Mouse (Mus musculus) kidney, postnatal 14 days (tissue): ENCODE data around the gene Mettl16.

ENCODE experiments used
- DNase-seq: peaks from one replicate; pipeline ENCODE4 v3.0.0; 2022; ENCODE audit warnings: mixed read lengths

The Mettl16 gene

DNA sequence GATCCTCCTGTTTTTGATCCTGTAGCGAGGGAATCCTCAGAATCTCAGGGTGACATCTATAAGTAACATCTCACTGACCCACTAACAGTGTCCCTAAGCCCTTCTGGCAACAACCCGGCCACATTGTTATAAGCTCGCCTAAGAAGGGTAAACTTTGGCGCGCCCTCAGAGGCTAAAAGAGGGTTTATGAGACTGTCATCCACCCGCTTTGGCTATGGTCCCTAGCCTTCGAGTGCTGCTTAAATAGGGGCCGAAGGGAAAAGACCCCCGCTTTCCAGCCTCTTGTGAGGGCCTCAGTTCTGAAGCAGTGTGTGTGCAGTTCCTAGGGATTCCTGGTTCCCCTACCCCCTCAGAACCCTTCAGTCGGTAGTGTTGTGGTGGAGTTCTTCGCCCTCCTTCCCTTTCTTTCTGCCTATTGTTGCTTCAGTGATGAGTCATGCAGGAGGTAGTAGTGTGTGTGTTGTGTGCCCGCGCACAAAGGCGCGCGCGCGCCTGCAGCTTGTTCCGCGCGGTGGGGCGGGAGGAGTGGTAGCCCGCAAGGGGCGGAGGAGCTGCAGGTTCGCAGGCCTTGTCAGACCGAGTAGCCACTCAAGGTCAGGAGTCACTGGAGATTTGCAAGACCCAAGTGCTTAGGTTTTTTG is 62.0 kb downstream of the Mettl16 start:
- DNase-seq, result peak; percentile 76

DNA sequence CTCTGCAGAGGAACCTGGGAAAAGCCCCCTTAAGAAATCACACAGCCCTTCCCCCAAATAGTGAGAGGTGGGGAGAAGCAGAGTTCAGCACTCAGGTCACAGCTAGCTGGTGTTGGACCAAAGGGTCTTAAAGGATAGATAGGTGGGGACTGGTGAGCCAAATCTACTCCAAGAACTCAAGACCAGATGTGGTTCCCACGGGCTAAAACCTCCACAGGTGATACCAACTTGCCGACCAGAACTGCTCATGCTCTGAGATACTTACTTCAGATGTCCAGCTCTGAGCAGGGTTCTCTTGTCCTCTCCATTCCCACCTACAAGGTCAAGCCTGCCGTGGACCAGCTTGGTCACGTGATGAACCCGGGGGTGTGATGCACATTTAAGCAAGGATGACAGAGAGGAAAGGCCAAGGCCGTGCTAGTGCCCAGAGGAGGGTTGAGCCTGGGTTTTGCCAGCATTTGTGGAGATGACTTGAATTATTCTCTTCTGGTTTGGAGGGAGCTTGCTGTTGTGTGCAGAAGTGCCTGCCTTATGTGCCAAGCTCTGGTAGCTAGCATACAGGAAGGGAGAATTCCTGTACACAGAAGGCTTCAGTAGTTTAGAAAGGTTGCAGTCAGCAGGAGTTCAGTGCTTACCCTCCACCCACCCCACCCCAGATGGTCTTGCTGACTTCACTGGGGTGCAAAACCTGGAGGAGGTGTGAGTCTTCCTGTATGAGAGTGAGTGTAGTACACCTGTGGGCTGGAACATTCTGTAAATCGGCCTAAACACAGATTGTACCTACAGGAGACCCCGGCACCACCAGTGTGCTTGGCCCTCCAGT is 63.1 kb downstream of the Mettl16 start:
- DNase-seq, result no peak

DNA sequence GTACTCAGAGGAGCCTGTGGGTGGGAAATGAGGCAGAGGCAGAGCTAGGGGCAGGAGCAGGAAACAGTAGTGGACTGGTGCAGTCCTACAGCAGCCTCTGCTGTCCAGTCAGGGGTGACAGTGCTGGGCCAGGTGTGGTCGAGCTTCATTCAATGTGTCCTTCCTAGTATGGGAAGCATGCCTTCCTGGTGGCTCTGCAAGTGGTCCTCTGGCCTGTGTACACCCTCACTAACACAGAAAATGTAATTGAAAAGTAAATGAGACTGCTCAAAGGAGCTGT is 63.7 kb downstream of the Mettl16 start:
- no peak for DNase-seq

DNA sequence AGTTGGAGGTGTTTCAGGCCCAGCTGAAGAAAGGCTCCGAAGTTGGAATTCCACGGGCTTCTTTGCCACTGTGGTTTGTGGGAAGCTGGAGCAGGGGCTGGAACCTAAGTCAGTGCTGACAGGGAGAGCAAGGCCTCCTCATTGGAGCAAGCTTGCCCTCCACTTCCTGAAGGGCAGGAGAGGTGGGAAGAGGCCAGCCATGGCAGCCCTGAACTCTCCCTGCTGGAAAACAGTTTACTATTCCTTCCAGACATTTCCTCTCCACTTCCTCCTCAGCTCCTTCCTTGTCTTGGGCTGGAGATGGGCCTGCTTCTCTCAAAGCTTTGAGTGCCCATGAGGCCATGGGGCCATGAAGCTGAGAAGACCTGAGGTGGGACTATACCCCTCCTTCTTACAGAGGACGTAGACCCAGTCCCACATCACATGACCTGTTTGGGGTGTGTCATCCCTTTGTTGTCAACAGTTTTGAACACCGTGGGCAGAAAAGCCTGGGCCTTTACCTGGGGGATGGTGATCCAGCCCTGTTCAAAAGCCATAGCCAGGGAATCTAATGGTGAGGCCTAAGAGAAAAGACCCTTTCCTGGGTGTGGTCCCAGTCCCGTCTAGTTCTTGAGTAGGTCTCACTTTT is 64.1 kb downstream of the Mettl16 start:
- no peak for DNase-seq

DNA sequence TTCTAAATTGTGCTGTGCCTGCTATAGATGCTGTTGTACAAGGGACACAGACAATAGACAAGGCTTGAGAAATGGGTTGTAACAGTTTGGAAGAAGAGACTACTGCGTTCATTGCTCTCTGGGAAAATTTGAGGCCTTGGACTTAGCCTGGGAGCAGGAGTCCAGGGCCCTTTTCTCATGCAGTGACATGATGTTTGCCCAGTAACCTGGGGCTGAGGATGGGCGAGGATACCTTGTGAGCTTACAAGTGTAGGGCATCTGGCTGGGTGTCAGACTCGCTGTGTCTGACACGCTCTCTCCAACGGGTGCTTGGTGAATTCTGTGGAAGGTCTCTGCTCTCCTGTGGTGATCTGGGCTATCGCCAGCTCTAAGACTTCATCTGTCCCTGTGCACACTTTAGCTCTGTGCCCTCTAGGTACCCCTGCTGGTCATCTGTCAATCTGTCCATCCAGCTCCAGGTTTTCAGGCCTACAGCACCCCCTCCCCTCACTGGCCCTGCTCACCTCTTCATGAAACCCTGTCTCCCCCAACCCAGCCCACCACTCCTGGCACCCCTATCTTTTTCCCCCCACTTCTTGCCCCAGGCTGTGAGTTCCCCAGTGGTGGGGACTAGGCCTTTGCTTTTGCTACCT is 65.1 kb downstream of the Mettl16 start:
- no peak for DNase-seq

DNA sequence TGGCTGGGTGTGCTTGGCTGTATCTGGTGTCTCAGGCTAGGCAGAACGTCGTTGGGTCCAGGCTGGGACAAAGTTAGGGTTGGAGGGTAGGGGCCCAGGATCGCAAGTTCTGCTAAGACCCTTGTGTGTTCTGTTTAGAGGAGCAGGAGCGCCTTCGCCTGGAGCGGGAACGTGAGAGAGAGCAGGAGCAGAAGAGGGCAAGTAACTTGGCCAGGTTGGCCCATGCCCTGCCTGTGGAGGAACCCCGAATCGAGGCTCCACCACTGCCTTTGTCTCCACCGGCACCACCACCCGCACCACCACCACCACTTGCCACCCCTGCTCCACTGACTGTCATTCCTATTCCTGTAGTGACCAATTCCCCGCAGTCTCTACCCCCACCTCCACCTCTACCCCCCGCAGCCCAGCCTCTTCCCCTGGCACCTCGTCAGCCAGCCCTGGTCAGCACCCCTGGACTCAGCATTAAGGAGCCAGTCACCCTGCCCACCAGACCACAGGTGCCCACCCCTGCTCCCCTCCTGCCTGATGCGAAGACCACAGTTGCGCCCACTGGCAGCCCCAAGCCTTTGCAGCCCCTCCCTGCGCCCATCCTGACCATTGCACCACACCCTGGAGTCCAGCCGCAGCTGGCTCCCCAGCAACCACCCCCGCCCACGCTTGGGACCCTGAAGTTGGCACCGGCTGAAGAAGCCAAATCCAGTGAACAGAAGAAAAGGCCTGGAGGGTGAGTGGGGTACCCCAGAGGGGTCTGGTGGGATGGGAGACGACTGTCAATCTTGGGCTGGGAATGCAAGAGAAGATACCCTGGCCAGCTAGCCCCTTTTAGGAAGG is 65.8 kb downstream of the Mettl16 start:
- no peak for DNase-seq

DNA sequence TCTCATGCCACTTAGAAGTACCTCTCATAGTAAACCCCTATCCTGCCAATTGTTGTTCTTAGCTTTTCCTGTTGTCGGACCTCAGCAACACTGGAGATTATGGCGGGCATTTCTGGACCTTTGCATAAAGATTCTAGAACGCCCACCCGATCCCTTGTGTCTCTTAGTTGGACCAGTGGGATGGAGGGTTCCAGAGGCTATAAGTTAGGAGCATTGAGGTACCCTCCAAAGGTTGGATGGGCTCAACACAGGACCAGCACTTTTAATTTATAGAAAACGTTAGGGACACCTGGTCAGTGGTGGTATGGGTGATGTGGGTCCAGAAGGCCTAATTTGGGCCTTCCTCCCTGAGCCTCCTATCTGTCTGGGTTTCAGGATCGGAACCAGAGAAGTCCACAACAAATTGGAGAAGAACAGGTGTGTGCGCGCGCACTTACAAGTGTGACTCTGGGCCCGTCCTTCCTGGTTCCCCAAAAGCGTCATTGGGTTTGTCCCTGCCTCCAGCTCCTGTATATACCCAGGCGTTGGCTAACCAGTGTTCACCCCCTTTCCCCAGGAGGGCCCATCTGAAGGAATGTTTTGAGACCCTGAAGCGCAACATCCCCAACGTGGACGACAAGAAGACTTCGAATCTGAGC is 66.5 kb downstream of the Mettl16 start:
- no peak for DNase-seq

DNA sequence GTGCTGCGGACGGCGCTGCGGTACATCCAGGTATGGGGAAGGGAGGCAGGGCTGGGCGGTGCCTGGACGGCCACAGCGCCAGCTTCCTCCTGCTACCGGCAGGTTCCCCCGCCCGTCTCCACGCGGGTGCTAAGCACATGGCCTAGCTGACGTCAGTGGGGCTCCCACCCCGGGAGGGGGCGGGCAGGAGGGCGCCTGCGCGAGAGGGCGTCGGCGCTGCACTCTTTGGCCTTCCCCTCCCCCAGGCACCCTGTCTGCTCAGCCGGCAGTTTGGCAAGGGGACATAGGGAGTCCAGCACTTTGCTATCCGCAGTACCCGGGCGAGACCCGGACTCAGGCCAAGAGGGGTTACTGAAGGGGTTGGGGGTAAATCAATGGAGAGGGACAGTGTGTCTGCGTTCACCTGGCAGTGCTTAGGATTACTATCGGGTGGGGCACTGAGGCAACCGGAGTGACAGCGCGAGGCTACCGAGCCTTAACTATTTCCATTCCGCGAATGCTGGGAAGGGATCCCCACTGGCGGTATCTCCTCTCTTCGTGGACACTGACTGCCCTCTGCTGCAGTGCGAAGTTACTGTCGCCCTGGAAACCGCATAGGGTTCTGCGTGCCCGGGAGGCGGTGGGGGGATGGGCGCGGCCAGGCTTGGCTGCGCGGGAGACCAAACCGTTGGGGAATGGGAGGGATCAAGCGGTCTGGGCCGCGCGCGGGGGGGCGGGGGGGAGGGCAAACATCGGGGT is 67.2 kb downstream of the Mettl16 start:
- DNase-seq, result peak; percentile 97

DNA sequence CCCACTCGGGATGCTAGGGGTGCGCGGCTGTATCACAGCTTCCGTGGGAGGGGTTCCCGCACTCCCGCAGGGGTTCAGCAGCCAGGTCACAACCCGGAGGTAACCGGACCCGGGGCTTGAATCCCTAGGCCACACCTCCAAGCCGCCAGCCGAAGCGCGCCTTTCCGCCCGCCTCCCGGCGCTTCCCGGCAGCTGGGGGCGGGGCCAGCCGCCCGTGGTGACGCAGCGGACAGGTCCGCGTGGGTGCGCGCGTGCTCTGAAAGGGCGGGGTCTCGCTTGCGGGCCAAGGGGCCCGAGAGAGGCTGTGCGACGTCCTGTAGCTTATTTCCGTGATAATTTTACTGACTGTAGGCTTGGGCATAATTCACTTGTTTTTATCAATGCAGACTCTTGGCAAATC is 67.8 kb downstream of the Mettl16 start:
- peak; percentile 97 for DNase-seq

DNA sequence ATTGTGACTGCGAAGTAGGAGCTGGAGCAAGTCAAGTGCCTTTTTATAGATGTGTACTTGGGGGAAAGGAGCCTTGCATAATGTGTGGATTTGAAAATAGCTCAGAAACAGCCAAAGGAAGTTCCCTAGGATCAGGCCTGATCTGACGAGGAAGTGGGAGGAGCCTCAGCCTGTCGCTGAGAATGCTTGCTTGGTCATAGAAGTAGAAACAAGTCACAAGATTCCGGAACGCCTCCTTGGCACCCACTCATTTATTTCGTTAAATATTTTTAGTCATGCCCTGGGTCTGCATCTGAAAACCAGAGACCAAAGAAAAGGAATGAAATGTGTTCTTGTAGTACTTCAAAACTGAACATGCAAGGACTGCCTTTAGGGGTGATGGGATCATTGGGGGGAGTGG is 68.3 kb downstream of the Mettl16 start:
- peak; percentile 92 for DNase-seq

DNA sequence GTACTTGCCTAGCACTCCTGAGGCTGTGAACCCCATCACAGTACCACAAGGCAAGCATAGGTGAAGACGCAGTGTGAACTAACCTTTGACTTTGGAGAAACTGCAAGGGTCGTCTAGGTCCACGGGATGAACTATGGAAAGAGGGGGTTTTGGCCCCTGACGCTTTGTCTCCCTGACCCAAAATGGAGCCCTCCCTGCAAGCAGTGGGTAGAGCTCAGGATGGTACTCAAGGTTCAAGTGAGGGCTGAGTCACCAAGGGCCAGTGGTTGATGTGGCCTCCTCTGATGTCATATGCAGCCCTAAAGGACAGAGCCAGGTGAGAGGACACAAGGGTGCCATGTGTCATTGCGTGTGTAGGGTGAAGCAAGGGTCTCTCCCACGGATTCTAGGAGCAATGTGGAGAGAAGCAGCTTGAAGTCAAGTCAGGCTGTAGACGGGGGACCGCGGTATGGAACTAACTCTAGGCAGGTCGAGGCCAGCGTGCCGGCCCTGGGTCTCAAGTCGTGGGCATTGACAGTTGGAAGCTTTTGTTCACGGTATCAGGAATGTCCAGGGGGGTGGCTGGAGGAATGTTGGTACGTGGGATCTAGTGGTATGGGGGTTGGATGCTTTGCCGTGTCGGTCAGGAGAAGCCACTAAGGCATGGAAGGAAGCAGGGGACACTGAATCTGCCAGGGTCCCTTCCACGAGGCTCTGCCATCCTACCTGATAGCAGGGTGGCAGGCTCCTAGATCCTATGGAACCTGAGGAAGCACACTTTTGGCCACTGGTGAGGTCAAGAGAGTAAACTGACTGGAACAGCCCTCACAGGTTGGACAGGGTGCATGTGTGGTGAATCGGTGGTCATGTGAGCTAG is 69.5 kb downstream of the Mettl16 start:
- no peak for DNase-seq

DNA sequence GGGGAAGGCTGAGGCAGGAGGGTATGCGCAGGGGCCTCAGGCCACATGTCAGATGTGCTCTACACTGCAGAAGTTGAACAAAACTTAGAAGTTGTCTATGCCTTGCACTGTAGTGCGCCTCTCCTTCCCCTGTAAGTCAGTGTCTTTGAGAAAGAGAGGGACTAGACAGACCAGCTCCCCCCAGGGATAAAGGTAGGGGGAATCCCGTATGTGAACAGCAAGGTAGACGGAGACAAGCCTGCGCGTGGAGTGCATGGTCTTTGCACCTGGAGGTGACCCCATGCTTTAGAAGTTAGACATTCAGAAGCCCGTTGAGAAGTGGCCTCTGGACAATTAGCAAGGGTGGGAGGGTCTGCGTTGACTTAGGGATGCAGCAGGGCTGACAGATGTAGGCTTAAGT is 70.1 kb downstream of the Mettl16 start:
- DNase-seq, result no peak

DNA sequence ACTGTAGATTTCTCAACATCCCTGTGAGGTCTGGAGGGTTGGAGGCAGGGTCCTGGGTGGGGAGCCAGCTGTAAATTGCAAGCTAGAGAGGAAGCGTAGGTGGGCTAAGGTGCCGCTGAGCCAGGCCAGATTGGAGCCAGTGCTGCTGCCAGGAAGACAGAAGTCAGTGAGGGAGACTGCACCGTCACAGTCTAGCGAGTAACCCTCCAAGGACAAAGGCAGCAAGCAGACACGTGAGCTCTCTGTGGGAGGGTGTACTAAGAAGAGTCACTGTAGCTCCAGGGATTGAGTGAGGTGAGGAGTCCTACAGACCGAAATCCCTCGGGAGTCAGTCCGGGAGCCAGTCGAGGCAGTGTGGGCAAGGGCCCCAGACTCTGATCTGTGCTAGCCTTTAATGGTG is 70.7 kb downstream of the Mettl16 start:
- peak; percentile 83 for DNase-seq

DNA sequence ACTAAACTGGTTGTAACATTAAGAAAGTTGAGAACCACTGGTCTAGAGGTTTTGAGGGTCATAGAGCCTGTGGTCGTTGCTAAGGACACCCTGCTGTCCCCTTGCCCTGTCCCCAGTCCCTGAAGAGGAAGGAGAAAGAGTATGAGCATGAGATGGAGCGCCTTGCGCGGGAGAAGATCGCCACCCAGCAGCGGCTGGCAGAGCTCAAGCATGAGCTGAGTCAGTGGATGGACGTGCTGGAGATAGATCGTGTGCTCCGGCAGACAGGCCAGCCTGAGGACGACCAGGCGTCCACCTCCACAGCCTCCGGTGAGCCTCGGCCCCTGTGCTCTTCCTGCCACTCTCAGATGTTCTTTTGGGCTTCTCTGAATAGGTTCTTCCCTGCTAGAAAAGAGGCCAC is 71.4 kb downstream of the Mettl16 start:
- DNase-seq, result no peak

DNA sequence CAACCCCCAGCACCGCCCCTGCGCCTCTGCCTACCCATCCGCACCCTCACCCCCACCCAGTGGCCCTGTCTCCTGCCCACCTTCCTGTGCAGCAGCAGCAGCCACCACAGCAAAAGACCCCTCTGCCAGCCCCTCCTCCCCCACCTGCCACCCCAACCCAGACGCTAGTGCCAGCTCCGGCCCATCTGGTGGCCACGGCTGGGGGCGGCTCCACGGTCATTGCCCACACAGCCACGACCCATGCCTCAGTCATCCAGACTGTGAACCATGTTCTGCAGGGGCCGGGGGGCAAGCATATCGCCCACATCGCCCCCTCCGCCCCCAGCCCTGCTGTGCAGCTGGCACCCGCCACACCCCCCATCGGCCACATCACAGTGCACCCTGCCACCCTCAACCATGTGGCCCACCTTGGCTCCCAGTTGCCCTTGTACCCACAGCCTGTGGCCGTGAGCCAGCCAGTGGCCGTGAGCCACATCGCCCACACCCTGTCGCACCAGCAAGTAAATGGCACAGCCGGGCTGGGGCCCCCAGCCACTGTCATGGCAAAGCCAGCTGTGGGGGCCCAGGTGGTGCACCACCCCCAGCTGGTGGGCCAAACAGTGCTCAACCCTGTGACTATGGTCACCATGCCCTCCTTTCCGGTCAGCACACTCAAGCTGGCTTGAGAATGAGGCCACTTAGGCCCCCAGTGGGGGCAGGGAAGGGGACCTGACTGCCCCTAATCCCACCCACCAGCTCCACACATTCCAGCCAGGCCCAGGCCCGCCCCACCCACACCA is 72.2 kb downstream of the Mettl16 start:
- DNase-seq, result no peak

DNA sequence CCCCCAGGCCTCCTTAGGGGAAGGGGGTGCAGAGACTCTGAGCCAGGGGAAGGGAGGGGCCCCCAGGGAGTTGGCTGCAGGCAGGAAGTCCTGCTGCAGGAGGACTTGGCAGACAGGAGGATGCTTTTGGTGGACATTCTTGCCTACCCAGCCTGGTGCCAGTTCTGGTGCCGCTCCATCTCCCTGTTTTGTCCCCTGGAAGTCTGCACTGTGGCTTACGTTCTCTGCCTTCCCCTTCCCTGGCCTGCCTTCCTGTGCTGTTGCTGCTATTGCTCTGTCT is 72.7 kb downstream of the Mettl16 start:
- peak; percentile 47 for DNase-seq

DNA sequence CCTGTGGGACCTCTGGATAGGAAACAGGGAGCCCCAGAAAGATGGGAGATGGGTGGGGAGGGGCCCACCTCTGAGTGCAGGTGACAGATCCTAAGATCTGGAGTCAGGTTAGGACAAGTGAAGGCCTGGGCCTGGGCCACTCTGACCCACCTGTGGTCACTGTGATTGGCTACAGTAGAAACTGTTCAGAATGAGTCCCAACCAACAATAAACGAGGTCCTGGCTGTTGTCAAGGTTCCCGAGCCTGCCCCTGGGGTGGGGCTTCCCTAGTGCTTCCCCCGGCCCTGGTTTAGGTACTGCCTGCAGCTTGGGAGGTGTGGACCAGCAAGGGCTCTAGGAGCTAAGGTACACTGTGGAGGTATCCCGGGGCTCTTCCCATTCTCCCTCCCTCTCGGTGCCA is 73.1 kb downstream of the Mettl16 start:
- no peak for DNase-seq

DNA sequence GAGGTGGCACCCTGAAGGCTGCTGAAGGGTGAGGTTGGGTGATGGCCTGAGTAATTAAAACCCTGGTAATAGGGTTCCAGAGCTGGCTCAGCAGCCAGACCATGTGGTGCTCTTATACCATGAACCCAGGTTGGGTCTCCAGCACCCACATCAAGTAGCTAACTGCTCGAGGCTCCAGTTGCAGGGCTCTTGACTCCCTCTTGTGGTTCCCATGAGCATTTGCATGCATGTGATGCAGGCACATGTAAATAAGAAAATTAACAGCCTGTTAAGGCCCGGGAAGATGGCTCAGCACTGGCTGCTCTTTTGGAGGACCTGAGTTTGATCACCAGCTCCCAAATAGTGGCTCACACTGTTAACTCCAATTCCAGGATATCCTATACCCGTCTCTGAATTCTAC is 75.2 kb downstream of the Mettl16 start:
- no peak for DNase-seq

DNA sequence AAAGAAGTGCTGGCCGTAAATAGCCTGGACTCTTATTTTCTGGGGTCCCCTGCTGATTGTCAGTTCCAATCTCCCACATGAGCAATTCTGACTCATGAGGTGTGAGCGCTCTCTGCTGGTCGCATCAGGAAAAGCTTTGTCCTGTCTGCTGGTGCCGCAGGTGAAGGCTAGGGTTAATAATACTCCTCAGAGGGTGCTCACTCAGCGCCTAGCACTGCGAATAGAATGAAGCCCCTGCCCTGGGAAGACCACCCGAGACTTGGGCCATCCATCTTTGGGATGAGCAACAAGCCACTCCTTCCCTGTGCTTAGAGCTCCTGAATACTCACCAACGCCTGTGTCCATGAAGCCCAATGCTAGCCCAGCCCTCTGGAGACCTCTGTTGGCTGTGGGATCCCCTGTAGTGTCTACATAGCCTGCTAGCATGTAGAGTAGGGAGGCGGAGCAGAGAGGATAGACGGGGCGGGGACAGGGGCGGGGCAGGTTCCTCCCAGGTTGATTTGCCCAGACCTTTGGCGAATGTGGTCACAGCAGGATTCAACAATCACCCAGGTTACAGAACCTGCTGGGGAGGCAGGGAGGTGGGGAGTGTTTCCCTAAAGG is 77.4 kb downstream of the Mettl16 start:
- DNase-seq, result peak; percentile 86
